Mouse (Mus musculus): ENCODE data around the gene Arhgef3. TPM values are rescaled to one million over a fixed set of nuclear protein-coding genes. Genes with fewer than 3 reads are reported as not detected.

Arhgef3 gene
- polyA plus RNA-seq, 1 experiment from 2014 or later = 18.5 TPM

GRCm38 (mm10) chr14:27268986-27269700 lies 154.4 kb downstream of the Arhgef3 start:
- 85% methylated on average over 16 of the region's 16 CpGs for WGBS
- no peaks in the 10 kb centered on the region for H3K36me3 ChIP-seq (ENCODE audit: control insufficient read depth, insufficient read depth)
- ATAC-seq (replicated peaks; ENCODE audit: extremely low read depth, insufficient read depth, low FRiP score) = no peak
- H3K9me3 ChIP-seq (replicated peaks; ENCODE audit: control insufficient read depth, low read length) = no peaks in the 10 kb centered on the region
- H3K4me2 ChIP-seq (ENCODE audit: low read depth, low read length) = no peak overlapping the region
- H3K4me1 ChIP-seq (ENCODE audit: control insufficient read depth, insufficient read depth, low read length) = no peaks in the 10 kb centered on the region
- H3K27me3 ChIP-seq (ENCODE audit: control insufficient read depth, insufficient read depth, low read length) = no peaks in the 10 kb centered on the region
- H3K27ac ChIP-seq (ENCODE audit: low read length) = no peak overlapping the region
- no peak overlapping the region for H3K4me3 ChIP-seq (ENCODE audit: low read length)
- H3K9ac ChIP-seq (ENCODE audit: low read length) = no peak overlapping the region

- no peak for ATAC-seq (replicated peaks; ENCODE audit: extremely low read depth, insufficient read depth, low FRiP score)
- Histone ChIP-seq H3K9me3 (replicated peaks; ENCODE audit: control insufficient read depth, low read length) (no peaks in the 10 kb centered on the region), H3K4me2 (ENCODE audit: low read depth, low read length) (no peak overlapping the region), H3K27me3 (ENCODE audit: control insufficient read depth, insufficient read depth, low read length) (no peaks in the 10 kb centered on the region), H3K9ac (ENCODE audit: low read length) (no peak overlapping the region), H3K36me3 (ENCODE audit: control insufficient read depth, insufficient read depth) (no peaks in the 10 kb centered on the region), H3K4me3 (ENCODE audit: low read length) (no peak overlapping the region), H3K4me1 (ENCODE audit: control insufficient read depth, insufficient read depth, low read length) (no peaks in the 10 kb centered on the region), H3K27ac (ENCODE audit: low read length) (no peak overlapping the region)
- WGBS = 57% methylated on average over 4 of the region's 4 CpGs
Measured at GRCm38 (mm10) chr14:27269836-27270235, 155.1 kb downstream of the Arhgef3 start.

- no peak for ATAC-seq (replicated peaks; ENCODE audit: extremely low read depth, insufficient read depth, low FRiP score)
- H3K4me2 ChIP-seq (ENCODE audit: low read depth, low read length) = no peak overlapping the region
- H3K9ac ChIP-seq (ENCODE audit: low read length) = no peak overlapping the region
- H3K9me3 ChIP-seq (replicated peaks; ENCODE audit: control insufficient read depth, low read length) = no peaks in the 10 kb centered on the region
- no peaks in the 10 kb centered on the region for H3K4me1 ChIP-seq (ENCODE audit: control insufficient read depth, insufficient read depth, low read length)
- H3K27ac ChIP-seq (ENCODE audit: low read length) = no peak overlapping the region
- 91% methylated on average over 4 of the region's 4 CpGs for WGBS
- no peaks in the 10 kb centered on the region for H3K27me3 ChIP-seq (ENCODE audit: control insufficient read depth, insufficient read depth, low read length)
- H3K4me3 ChIP-seq (ENCODE audit: low read length) = no peak overlapping the region
- H3K36me3 ChIP-seq (ENCODE audit: control insufficient read depth, insufficient read depth) = no peaks in the 10 kb centered on the region
Measured at GRCm38 (mm10) chr14:27270466-27270865, 155.8 kb downstream of the Arhgef3 start.

- no peak overlapping the region for H3K27ac ChIP-seq (ENCODE audit: low read length)
- no peaks in the 10 kb centered on the region for H3K36me3 ChIP-seq (ENCODE audit: control insufficient read depth, insufficient read depth)
- WGBS = 64% methylated on average over 10 of the region's 10 CpGs
- no peak overlapping the region for H3K4me2 ChIP-seq (ENCODE audit: low read depth, low read length)
- H3K4me3 ChIP-seq (ENCODE audit: low read length) = no peak overlapping the region
- H3K9me3 ChIP-seq (replicated peaks; ENCODE audit: control insufficient read depth, low read length) = no peaks in the 10 kb centered on the region
- no peak overlapping the region for H3K9ac ChIP-seq (ENCODE audit: low read length)
- H3K27me3 ChIP-seq (ENCODE audit: control insufficient read depth, insufficient read depth, low read length) = no peaks in the 10 kb centered on the region
- ATAC-seq (replicated peaks; ENCODE audit: extremely low read depth, insufficient read depth, low FRiP score) = no peak
- H3K4me1 ChIP-seq (ENCODE audit: control insufficient read depth, insufficient read depth, low read length) = no peaks in the 10 kb centered on the region
Measured at GRCm38 (mm10) chr14:27271371-27272071, 156.8 kb downstream of the Arhgef3 start.

- Histone ChIP-seq H3K4me3 (ENCODE audit: low read length) (no peak overlapping the region), H3K9me3 (replicated peaks; ENCODE audit: control insufficient read depth, low read length) (no peaks in the 10 kb centered on the region), H3K4me1 (ENCODE audit: control insufficient read depth, insufficient read depth, low read length) (no peaks in the 10 kb centered on the region), H3K27me3 (ENCODE audit: control insufficient read depth, insufficient read depth, low read length) (no peaks in the 10 kb centered on the region), H3K9ac (ENCODE audit: low read length) (no peak overlapping the region), H3K27ac (ENCODE audit: low read length) (no peak overlapping the region), H3K4me2 (ENCODE audit: low read depth, low read length) (no peak overlapping the region), H3K36me3 (ENCODE audit: control insufficient read depth, insufficient read depth) (no peaks in the 10 kb centered on the region)
- 43% methylated on average over 11 of the region's 11 CpGs for whole genome bisulfite sequencing
- ATAC-seq (replicated peaks; ENCODE audit: extremely low read depth, insufficient read depth, low FRiP score) = no peak
Measured at GRCm38 (mm10) chr14:27272072-27272834, 157.6 kb downstream of the Arhgef3 start.

- Histone ChIP-seq H3K4me1 (ENCODE audit: control insufficient read depth, insufficient read depth, low read length) (no peaks in the 10 kb centered on the region), H3K9ac (ENCODE audit: low read length) (no peak overlapping the region), H3K36me3 (ENCODE audit: control insufficient read depth, insufficient read depth) (no peaks in the 10 kb centered on the region), H3K9me3 (replicated peaks; ENCODE audit: control insufficient read depth, low read length) (no peaks in the 10 kb centered on the region), H3K4me3 (ENCODE audit: low read length) (no peak overlapping the region), H3K4me2 (ENCODE audit: low read depth, low read length) (no peak overlapping the region), H3K27me3 (ENCODE audit: control insufficient read depth, insufficient read depth, low read length) (no peaks in the 10 kb centered on the region), H3K27ac (ENCODE audit: low read length) (no peak overlapping the region)
- ATAC-seq (replicated peaks; ENCODE audit: extremely low read depth, insufficient read depth, low FRiP score) = no peak
- WGBS = 89% methylated on average over 2 of the region's 2 CpGs
Measured at GRCm38 (mm10) chr14:27272835-27273138, 158.1 kb downstream of the Arhgef3 start.

- no peak overlapping the region for H3K4me2 ChIP-seq (ENCODE audit: low read depth, low read length)
- H3K4me3 ChIP-seq (ENCODE audit: low read length) = no peak overlapping the region
- H3K9me3 ChIP-seq (replicated peaks; ENCODE audit: control insufficient read depth, low read length) = no peaks in the 10 kb centered on the region
- H3K9ac ChIP-seq (ENCODE audit: low read length) = no peak overlapping the region
- no peak for ATAC-seq (replicated peaks; ENCODE audit: extremely low read depth, insufficient read depth, low FRiP score)
- H3K27me3 ChIP-seq (ENCODE audit: control insufficient read depth, insufficient read depth, low read length) = no peaks in the 10 kb centered on the region
- H3K4me1 ChIP-seq (ENCODE audit: control insufficient read depth, insufficient read depth, low read length) = no peaks in the 10 kb centered on the region
- no peaks in the 10 kb centered on the region for H3K36me3 ChIP-seq (ENCODE audit: control insufficient read depth, insufficient read depth)
- no peak overlapping the region for H3K27ac ChIP-seq (ENCODE audit: low read length)
Measured at GRCm38 (mm10) chr14:27273169-27273568, 158.5 kb downstream of the Arhgef3 start.

- H3K9me3 ChIP-seq (replicated peaks; ENCODE audit: control insufficient read depth, low read length) = no peaks in the 10 kb centered on the region
Measured at GRCm38 (mm10) chr14:27277259-27277658, 162.6 kb downstream of the Arhgef3 start.

More at GRCm38 (mm10) chr14:27277259-27277658, 162.6 kb downstream of the Arhgef3 start:
- Histone ChIP-seq H3K9ac (ENCODE audit: low read length) (no peak overlapping the region), H3K4me2 (ENCODE audit: low read depth, low read length) (no peak overlapping the region), H3K4me3 (ENCODE audit: low read length) (no peak overlapping the region), H3K4me1 (ENCODE audit: control insufficient read depth, insufficient read depth, low read length) (no peaks in the 10 kb centered on the region), H3K36me3 (ENCODE audit: control insufficient read depth, insufficient read depth) (no peaks in the 10 kb centered on the region), H3K27ac (ENCODE audit: low read length) (no peak overlapping the region), H3K27me3 (ENCODE audit: control insufficient read depth, insufficient read depth, low read length) (no peaks in the 10 kb centered on the region)
- WGBS = 79% methylated on average over 3 of the region's 3 CpGs
- no peak for ATAC-seq (replicated peaks; ENCODE audit: extremely low read depth, insufficient read depth, low FRiP score)

All from heart, embryonic 16.5 days (tissue).